Mouse (Mus musculus): ENCODE measurements around the gene Fan1. TPM values are rescaled to one million over a fixed set of nuclear protein-coding genes. Genes with fewer than 3 reads are reported as not detected.

Gene Fan1
- 5.8 and 6.8 TPM in 2 replicates for polyA plus RNA-seq (2014; fragmentation: Nextera tagmentation; extraction: Ambion mirVana)

- 4% methylated on average over 27 of the region's 27 CpGs for WGBS
- peak within 1 kb of the TSS; percentile 60 for H3K4me3 ChIP-seq (ENCODE audit: low read depth, low read length)
- H3K27ac ChIP-seq (ENCODE audit: low read depth, low read length) = peak within 1 kb of the TSS; percentile 90
- ATAC-seq (ENCODE audit: low FRiP score) (peak; percentile 96), DNase-seq (ENCODE audit: low spot score, missing footprints) (peak; percentile 99)
- H3K36me3 ChIP-seq (ENCODE audit: control insufficient read depth, insufficient read depth, low read length) = peaks cover 20% of the 10 kb centered on the region
- 0 out of 2 replicates have a peak, but pooled peaks cover 3% of the 10 kb centered on the region for H3K4me1 ChIP-seq (ENCODE audit: control insufficient read depth, insufficient read depth, low read length)
- H3K9ac ChIP-seq (ENCODE audit: low read length) = peak within 1 kb of the TSS; percentile 80
- peak within 1 kb of the TSS; percentile 50 for H3K4me2 ChIP-seq
- no peaks in the 10 kb centered on the region for H3K9me3 ChIP-seq (ENCODE audit: control insufficient read depth, low read length)
- H3K27me3 ChIP-seq (ENCODE audit: control insufficient read depth, insufficient read depth, low read length) = no peaks in the 10 kb centered on the region
Observed at GRCm38 (mm10) chr7:64373830-64374562, at the start of gene Fan1. TSS of gene Fan1 (minus strand) at chr7:64374095.

GRCm38 (mm10) chr7:64403989-64404388 is 30.1 kb upstream of the Fan1 start:
- H3K4me1 ChIP-seq (ENCODE audit: control insufficient read depth, insufficient read depth, low read length) = no peaks in the 10 kb centered on the region
- ATAC-seq (ENCODE audit: low FRiP score) (no peak), DNase-seq (ENCODE audit: low spot score, missing footprints) (no peak)
- no peak overlapping the region for H3K4me3 ChIP-seq (ENCODE audit: low read depth, low read length)
- H3K36me3 ChIP-seq (ENCODE audit: control insufficient read depth, insufficient read depth, low read length) = no peaks in the 10 kb centered on the region
- no peak overlapping the region for H3K27ac ChIP-seq (ENCODE audit: low read depth, low read length)
- H3K9me3 ChIP-seq (ENCODE audit: control insufficient read depth, low read length) = no peaks in the 10 kb centered on the region
- no peak overlapping the region for H3K9ac ChIP-seq (ENCODE audit: low read length)
- H3K4me2 ChIP-seq = no peak overlapping the region
- 91% methylated on average over 8 of the region's 8 CpGs for WGBS
- H3K27me3 ChIP-seq (ENCODE audit: control insufficient read depth, insufficient read depth, low read length) = no peaks in the 10 kb centered on the region

GRCm38 (mm10) chr7:64402452-64402851 is 28.6 kb upstream of the Fan1 start:
- no peak for ATAC-seq (ENCODE audit: low FRiP score)
- Histone ChIP-seq H3K9me3 (ENCODE audit: control insufficient read depth, low read length) (no peaks in the 10 kb centered on the region), H3K4me1 (ENCODE audit: control insufficient read depth, insufficient read depth, low read length) (no peaks in the 10 kb centered on the region), H3K27ac (ENCODE audit: low read depth, low read length) (no peak overlapping the region), H3K9ac (ENCODE audit: low read length) (no peak overlapping the region), H3K4me2 (no peak overlapping the region), H3K27me3 (ENCODE audit: control insufficient read depth, insufficient read depth, low read length) (no peaks in the 10 kb centered on the region), H3K4me3 (ENCODE audit: low read depth, low read length) (no peak overlapping the region), H3K36me3 (ENCODE audit: control insufficient read depth, insufficient read depth, low read length) (no peaks in the 10 kb centered on the region)
- no peak for DNase-seq (ENCODE audit: low spot score, missing footprints)
- 95% methylated on average over 4 of the region's 4 CpGs for WGBS

GRCm38 (mm10) chr7:64400725-64401124 is 26.8 kb upstream of the Fan1 start:
- WGBS = 100% methylated on average over 1 of the region's 1 CpGs
- no peak overlapping the region for H3K27ac ChIP-seq (ENCODE audit: low read depth, low read length)

GRCm38 (mm10) chr7:64392819-64393151 is 18.9 kb upstream of the Fan1 start:
- Histone ChIP-seq H3K9me3 (ENCODE audit: control insufficient read depth, low read length) (no peaks in the 10 kb centered on the region), H3K27ac (ENCODE audit: low read depth, low read length) (no peak overlapping the region), H3K9ac (ENCODE audit: low read length) (peak overlapping the region; percentile 73), H3K4me3 (ENCODE audit: low read depth, low read length) (peak overlapping the region; percentile 71), H3K36me3 (ENCODE audit: control insufficient read depth, insufficient read depth, low read length) (no peaks in the 10 kb centered on the region), H3K4me2 (peak overlapping the region; percentile 86), H3K4me1 (ENCODE audit: control insufficient read depth, insufficient read depth, low read length) (peaks cover 12% of the 10 kb centered on the region), H3K27me3 (ENCODE audit: control insufficient read depth, insufficient read depth, low read length) (no peaks in the 10 kb centered on the region)
- no peak for ATAC-seq (ENCODE audit: low FRiP score)
- 2% methylated on average over 15 of the region's 15 CpGs for WGBS
- DNase-seq (ENCODE audit: low spot score, missing footprints) = no peak

More at GRCm38 (mm10) chr7:64400725-64401124, 26.8 kb upstream of the Fan1 start:
- no peaks in the 10 kb centered on the region for H3K27me3 ChIP-seq (ENCODE audit: control insufficient read depth, insufficient read depth, low read length)
- no peak overlapping the region for H3K4me3 ChIP-seq (ENCODE audit: low read depth, low read length)
- no peak overlapping the region for H3K4me2 ChIP-seq
- H3K9me3 ChIP-seq (ENCODE audit: control insufficient read depth, low read length) = no peaks in the 10 kb centered on the region
- no peak for ATAC-seq (ENCODE audit: low FRiP score)
- H3K4me1 ChIP-seq (ENCODE audit: control insufficient read depth, insufficient read depth, low read length) = no peaks in the 10 kb centered on the region
- no peak overlapping the region for H3K9ac ChIP-seq (ENCODE audit: low read length)
- no peak for DNase-seq (ENCODE audit: low spot score, missing footprints)
- H3K36me3 ChIP-seq (ENCODE audit: control insufficient read depth, insufficient read depth, low read length) = no peaks in the 10 kb centered on the region

- Histone ChIP-seq H3K27me3 (ENCODE audit: control insufficient read depth, insufficient read depth, low read length) (no peaks in the 10 kb centered on the region), H3K9ac (ENCODE audit: low read length) (peak within 1 kb of the TSS; percentile 76), H3K9me3 (ENCODE audit: control insufficient read depth, low read length) (no peaks in the 10 kb centered on the region), H3K4me1 (ENCODE audit: control insufficient read depth, insufficient read depth, low read length) (peaks cover 12% of the 10 kb centered on the region), H3K36me3 (ENCODE audit: control insufficient read depth, insufficient read depth, low read length) (no peaks in the 10 kb centered on the region), H3K4me2 (peak within 1 kb of the TSS; percentile 86), H3K27ac (ENCODE audit: low read depth, low read length) (no peak within 1 kb of the TSS), H3K4me3 (ENCODE audit: low read depth, low read length) (peak within 1 kb of the TSS; percentile 71)
- under 1% methylated on average over 54 of the region's 54 CpGs for WGBS
- ATAC-seq (ENCODE audit: low FRiP score) (peak; percentile 99), DNase-seq (ENCODE audit: low spot score, missing footprints) (peak; percentile 100)
Observed at GRCm38 (mm10) chr7:64392122-64392818, 18.4 kb upstream of the Fan1 start, which contains the start of the genes Mphosph10 and Mcee. TSS of gene Mphosph10 (minus strand) at chr7:64392268. TSS of gene Mcee (plus strand) at chr7:64392607.

GRCm38 (mm10) chr7:64391479-64391878 is 17.6 kb upstream of the Fan1 start:
- 6% methylated on average over 8 of the region's 8 CpGs for WGBS
- ATAC-seq (ENCODE audit: low FRiP score) = no peak
- H3K4me2 ChIP-seq = peak overlapping the region; percentile 86
- H3K4me3 ChIP-seq (ENCODE audit: low read depth, low read length) = peak overlapping the region; percentile 71
- no peak for DNase-seq (ENCODE audit: low spot score, missing footprints)
- H3K36me3 ChIP-seq (ENCODE audit: control insufficient read depth, insufficient read depth, low read length) = no peaks in the 10 kb centered on the region
- no peaks in the 10 kb centered on the region for H3K27me3 ChIP-seq (ENCODE audit: control insufficient read depth, insufficient read depth, low read length)
- H3K27ac ChIP-seq (ENCODE audit: low read depth, low read length) = no peak overlapping the region
- H3K9ac ChIP-seq (ENCODE audit: low read length) = peak overlapping the region; percentile 76
- no peaks in the 10 kb centered on the region for H3K9me3 ChIP-seq (ENCODE audit: control insufficient read depth, low read length)
- peaks cover 12% of the 10 kb centered on the region for H3K4me1 ChIP-seq (ENCODE audit: control insufficient read depth, insufficient read depth, low read length)

- 16% methylated on average over 18 of the region's 18 CpGs for WGBS
- Histone ChIP-seq H3K4me3 (ENCODE audit: low read depth, low read length) (peak overlapping the region; percentile 60), H3K27me3 (ENCODE audit: control insufficient read depth, insufficient read depth, low read length) (no peaks in the 10 kb centered on the region), H3K27ac (ENCODE audit: low read depth, low read length) (peak overlapping the region; percentile 90), H3K4me2 (peak overlapping the region; percentile 50), H3K36me3 (ENCODE audit: control insufficient read depth, insufficient read depth, low read length) (peaks cover 15% of the 10 kb centered on the region), H3K9me3 (ENCODE audit: control insufficient read depth, low read length) (no peaks in the 10 kb centered on the region), H3K9ac (ENCODE audit: low read length) (peak overlapping the region; percentile 80), H3K4me1 (ENCODE audit: control insufficient read depth, insufficient read depth, low read length) (0 out of 2 replicates have a peak, but pooled peaks cover 3% of the 10 kb centered on the region)
- DNase-seq (ENCODE audit: low spot score, missing footprints) = no peak
- peak; percentile 39; the same call in 1 of the 2 replicates for ATAC-seq (ENCODE audit: low FRiP score)
Observed at GRCm38 (mm10) chr7:64373147-64373829, 607 bp downstream of the Fan1 start.
